Mouse (Mus musculus): Measurements from ENCODE around the gene Dbp.

The Dbp gene

DNA sequence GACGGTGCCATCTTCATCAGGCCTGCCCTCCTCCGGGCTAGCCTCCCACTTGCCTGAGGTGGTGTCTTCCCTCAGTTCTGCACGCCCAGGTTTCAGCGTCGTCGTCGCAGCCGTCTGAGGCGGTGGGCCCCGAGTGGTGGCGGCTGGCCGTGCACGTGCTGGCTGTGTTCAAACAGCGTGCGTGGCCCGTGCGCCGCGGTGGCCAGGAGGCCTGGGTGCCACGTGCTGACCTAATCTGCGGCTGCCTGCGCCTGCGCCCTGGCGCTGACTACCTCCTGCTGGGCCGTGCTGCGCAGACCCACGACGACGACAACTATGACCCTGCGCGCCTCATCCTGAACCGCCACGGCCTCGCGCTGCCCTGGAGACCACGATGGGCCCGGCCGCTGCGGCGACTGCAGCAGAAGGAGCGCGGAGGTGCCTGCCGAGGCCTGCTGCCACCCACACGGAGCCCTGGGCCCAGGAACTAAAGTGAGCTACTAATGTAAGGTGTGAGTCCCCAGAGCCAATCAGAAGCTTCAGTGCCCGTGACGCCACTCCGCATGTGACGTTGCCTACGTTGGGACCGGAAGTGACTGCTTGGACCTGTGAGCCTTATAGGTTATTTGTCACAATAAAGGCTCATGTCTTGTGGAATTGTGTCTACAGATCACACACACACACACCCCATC, 10.8 kb upstream of the Dbp start, which contains the start of gene Sec1:
Gene Sec1, minus strand, starts transcription at position 482 of the 671 bp plus-strand sequence.
- DNase-seq (ENCODE audit: low read depth, low spot score), result no peak

DNA sequence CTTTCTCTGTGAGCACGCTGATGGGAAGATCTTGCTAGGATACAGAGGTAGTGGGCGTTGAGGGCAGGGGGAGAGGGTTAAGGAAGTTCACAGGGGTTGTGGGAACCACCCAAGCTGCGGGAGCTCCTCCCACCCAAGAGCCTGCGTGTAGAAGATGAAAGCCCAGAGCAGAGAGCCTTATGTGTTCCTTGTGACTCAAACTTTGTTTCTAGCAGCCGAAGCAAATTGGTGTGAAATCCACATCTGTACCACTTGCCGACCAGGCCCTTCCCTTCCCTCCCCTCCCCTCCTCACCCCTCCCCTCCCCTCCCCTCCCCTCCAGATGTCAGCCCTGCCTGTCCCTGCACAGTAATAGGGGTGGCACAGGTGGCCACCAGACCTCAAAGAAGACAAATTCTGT, 9.8 kb upstream of the Dbp start:
- peak; percentile 68 for DNase-seq (ENCODE audit: low read depth, low spot score)

DNA sequence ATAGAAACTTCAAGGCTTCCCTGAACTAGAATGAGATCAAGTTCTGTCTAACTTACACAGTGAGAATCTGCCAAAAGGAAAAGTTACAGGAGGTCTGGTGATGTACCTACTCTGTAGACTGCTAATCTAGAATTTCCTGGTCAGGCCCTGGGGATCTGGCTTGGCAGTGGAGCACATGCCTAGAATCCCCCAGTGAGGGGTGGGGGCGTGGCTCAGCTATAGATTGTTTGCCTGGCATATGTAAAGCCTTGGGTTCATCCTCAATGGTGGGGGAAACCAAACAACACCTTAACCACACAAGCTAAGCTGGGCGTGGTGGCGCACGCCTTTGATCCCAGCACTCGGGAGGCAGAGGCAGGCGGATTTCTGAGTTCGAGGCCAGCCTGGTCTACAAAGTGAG, 7.0 kb upstream of the Dbp start:
- no peak for DNase-seq (ENCODE audit: low read depth, low spot score)

DNA sequence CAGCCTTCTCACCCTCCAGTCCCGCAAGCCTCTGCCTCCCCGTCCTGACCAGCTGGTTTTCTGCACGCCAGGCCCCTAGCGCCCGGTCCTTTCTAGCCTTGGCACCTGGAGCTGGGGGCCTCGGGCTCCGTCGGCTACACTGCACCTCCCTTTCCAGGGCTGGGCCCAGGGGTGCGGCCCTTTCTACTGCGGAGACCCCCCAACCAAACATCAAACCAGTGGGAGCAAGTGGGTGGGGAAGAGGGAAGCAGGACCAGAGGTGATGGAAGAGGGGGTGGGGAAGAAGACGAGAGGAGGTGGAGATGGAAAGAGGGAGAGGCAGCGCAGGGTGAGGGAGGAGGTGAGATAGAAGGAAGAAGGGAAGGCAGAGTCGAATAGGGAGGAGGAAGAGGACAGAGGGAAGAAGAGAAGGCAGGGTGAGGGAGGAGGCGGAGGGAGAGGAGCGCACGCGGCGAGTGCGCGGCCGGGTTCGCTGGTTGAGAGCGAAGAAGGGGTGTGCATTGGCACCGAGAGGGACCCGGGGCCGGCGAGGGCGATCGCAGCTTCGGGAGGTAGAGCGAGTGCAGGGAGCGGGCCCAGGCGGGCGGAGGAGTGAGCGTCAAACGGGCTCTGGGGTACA, 5.3 kb upstream of the Dbp start, which contains the start of gene Car11:
Gene Car11, plus strand, starts transcription at position 321 of the 619 bp plus-strand sequence.
- DNase-seq (ENCODE audit: low read depth, low spot score), result no peak

DNA sequence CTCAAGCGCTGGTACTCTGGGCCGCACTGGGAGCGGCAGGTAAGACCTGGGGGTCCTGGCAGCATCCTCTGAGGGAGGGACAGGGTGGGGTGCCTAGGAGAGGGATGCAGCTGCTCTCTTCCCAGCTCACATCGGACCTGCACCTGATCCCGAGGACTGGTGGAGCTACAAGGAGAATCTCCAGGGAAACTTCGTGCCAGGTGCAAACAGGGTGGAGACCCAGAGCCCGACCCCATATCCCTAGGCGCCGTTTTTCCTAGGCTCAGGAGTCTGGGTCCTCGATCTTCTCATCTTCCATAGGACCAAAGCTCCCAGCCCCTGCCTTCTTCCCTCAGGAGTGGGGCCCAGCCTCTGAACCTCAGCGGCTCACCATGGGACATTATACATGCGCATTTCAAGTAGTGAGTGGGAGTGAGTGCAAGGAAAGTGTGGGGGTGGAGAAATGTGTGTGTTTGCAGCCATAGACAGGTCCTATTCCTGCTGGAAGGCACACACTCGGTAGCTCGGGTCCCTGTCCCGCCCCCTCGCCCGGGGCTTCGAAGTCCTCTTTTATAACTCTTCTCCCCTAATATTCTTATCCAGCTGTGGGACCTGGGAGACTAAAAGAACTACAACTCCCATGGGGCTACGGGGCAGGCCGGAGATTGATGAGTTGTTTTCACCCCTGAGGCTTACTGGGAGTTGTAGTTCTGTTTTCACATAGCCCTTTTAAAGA, 4.4 kb upstream of the Dbp start:
- peak; percentile 82 for DNase-seq (ENCODE audit: low read depth, low spot score)

DNA sequence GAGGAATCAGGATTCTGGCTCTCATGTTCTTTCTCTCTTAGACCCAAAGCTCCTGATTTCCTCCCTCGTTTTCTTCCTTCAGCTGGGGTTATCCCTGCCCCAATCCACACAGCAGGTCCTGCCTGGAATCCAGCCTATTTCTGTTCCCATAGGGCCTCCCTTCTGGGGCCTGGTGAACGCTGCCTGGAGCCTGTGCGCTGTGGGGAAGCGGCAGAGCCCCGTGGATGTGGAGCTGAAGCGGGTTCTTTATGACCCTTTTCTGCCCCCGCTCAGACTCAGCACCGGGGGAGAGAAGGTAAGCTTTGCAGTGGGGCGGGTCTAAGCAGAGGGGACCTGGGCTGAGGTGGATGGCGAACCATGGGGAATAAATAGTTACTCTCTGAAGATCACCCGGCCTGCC, 3.8 kb upstream of the Dbp start:
- DNase-seq (ENCODE audit: low read depth, low spot score), result no peak

DNA sequence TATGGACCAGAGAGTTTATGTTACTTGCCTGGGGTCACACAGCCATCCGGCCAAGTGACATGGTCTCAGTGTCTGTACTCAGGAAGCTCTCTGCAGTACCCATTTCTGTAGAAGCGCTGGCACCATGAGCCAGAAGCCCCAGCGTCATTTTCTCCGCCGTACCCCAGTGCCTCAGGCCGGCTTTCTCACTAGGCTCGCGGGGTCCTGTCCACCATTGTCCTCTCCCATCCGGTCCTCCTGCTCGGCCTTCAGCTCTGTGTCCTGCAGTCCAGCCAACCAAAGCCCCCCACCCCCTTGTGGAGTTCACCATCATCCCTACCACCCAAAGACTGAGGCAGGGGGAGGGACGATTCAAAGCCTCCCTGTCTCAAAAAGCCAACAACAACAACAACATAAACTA, 3.3 kb upstream of the Dbp start:
- DNase-seq (ENCODE audit: low read depth, low spot score), result no peak

DNA sequence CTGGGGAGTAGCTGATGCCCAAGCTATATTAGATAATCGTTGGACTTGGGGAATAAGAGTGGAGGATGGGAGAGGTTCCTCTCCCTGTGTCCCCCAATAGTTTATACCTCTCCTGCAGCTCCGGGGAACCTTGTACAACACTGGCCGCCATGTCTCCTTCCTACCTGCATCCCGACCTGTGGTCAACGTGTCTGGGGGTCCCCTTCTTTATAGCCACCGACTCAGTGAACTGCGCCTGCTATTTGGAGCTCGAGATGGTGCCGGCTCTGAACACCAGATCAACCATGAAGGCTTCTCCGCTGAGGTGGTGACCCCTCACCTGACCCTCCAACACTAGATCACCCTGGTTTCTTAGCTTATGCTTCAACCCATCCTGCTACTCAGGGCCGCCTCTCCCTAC, 2.6 kb upstream of the Dbp start:
- no peak for DNase-seq (ENCODE audit: low read depth, low spot score)

DNA sequence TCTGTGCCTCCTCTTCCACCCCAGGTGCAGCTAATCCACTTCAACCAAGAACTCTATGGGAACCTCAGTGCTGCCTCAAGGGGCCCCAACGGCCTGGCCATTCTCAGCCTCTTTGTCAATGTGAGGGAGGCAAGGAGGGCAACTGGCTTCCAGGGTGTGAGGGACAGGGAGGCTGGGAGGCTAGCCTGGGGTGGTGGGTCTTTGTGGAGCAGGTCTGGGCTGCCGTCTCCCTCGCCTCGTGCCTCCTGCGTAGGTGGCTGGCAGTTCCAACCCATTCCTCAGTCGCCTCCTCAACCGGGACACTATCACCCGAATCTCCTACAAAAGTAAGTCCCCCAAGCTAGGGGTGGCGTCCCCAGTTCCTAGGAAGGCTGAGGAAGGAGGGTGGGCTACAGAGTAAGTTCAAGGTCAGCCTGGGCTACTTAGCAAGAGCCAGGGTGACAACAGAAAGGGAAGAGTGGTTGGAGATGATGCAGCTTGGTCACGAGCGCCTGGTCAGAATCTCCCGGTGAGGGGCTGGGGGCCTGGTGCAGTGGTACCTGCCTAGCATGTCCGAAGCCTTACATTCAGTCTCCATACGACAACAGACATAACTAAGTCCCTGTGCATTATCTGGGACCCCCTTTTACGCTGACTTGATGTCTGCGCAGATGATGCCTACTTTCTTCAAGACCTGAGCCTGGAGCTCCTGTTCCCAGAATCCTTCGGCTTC, 1.9 kb upstream of the Dbp start:
- no peak for DNase-seq (ENCODE audit: low read depth, low spot score)

DNA sequence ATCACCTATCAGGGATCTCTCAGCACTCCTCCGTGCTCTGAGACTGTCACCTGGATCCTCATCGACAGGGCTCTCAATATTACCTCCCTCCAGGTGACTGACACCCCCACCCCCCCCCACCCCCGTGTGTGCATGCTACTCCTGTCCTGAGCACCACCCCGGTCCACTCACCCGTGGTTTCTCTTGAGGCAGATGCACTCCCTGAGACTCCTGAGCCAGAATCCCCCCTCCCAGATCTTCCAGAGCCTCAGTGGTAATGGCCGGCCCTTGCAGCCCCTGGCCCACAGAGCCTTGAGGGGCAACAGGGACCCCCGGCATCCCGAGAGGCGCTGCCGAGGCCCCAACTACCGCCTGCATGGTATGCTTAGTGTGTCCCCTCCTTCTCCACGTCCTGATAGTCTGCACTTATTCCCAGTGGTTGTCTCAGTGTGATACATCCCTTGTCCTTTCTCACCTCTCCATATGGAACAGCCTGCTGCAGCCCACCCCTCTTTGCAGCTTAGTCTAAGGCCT, 1.3 kb upstream of the Dbp start:
- no peak for DNase-seq (ENCODE audit: low read depth, low spot score)

DNA sequence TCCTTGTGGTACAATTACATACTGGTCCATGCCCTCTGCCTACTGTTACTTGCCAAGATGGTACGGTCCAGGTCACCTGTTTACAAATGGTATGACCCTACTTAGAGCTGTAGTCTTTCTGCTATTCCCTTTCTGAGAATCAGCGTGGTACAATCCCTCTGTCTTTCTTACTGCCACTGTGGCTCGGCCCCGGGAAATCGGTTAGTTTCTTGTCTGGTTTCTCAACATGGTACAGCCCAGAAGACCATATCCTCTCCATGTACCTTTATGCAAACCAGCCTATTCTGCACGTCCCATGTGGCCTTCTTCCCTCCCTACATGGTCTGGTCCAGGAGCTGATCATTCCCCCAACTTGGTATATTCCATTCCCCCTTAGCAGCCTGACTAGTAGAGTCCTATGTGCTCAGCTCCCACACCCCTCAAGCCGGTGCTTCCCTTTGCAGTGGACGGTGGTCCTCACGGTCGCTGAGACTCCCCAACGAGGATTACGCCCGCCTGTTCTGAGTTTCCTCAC, 785 bp upstream of the Dbp start:
- peak; percentile 87 for DNase-seq (ENCODE audit: low read depth, low spot score)

DNA sequence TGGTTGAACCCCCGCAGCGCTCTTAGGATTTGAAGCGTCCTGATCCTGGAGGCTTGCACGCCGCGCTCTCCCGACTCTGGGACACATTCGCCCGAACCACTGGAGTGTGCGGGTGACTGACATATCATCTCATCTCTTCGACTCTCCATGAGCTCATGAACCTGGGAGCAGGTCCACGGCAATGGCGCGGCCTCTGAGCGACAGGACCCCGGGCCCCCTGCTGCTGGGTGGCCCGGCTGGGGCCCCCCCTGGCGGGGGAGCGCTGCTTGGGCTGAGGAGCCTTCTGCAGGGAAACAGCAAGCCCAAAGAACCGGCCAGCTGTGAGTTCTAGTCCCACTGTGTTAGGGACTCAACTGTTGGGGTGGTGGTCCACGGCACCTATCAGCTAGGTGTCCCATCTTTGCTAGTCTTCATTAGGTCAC, 566 bp downstream of the Dbp start:
- peak; percentile 41 for DNase-seq (ENCODE audit: low read depth, low spot score)

DNA sequence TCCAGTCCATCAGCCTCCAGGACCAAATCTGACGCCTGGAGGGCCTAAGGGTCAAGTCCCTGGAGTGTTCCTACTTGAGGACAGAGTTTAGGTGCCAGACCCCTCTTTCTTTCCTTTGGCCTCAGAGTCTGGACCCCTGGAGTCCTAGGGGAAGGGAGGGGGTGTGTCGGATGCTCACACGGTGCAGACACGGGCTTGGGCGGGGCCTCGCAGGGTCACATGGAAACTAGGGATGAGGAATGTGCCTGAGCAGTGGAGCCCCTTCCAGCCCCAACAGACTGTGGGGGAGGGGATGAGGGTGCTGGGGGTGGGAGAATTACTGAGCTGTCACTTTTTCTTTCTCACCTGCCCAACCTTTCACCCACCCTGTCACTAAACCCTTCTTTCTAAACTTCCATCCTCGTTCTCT, 989 bp downstream of the Dbp start:
- peak; percentile 63 for DNase-seq (ENCODE audit: low read depth, low spot score)

DNA sequence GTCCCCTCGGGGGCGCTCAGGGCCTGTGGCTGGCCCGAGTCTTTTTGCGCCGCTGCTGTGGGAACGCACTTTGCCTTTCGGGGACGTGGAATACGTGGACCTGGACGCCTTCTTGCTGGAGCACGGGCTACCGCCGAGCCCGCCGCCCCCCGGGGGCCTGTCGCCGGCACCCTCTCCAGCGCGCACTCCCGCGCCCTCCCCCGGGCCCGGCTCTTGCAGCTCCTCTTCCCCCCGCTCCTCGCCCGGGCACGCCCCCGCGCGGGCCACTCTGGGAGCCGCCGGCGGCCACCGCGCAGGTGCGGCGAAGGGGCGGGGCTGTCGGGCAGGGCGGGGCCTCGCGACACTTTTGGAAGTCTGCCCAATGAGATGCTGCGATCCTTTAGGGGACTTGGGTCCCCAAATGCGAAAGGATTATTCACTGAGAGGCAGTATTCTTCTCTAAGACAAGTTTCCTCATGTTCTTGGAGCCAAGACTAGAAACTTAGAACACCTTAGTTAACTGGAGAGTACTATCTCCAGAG, 1.9 kb downstream of the Dbp start:
- peak; percentile 75 for DNase-seq (ENCODE audit: low read depth, low spot score)

DNA sequence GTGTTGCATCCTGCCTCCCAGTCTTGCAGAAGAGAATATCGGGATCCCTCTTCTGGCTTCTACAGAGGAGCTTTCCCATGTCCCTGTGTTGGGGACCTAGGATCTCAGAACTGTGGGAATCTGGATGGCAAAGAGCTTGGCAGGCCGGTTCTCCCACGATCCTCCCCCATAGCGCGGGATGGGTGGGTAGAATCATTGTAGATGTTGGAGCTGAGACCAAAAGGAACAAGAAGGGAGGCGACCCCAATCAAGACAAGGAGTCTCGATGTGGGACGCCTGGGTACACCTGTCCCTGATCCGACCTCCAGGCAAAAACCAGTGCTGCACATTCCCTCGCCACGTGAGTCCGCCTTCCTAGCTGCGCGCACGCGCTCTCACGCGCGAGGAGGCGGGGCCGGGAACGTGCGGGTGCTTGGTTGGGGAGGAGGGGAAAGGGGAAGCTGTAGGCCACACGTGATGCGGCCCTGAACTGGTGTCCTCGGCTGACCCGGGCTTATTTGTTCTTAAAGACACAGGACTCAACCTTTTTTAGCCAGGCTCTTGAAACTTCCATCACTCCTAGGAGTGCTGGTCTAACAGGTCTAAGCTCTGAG, 2.6 kb downstream of the Dbp start:
- DNase-seq (ENCODE audit: low read depth, low spot score), result peak; percentile 94

DNA sequence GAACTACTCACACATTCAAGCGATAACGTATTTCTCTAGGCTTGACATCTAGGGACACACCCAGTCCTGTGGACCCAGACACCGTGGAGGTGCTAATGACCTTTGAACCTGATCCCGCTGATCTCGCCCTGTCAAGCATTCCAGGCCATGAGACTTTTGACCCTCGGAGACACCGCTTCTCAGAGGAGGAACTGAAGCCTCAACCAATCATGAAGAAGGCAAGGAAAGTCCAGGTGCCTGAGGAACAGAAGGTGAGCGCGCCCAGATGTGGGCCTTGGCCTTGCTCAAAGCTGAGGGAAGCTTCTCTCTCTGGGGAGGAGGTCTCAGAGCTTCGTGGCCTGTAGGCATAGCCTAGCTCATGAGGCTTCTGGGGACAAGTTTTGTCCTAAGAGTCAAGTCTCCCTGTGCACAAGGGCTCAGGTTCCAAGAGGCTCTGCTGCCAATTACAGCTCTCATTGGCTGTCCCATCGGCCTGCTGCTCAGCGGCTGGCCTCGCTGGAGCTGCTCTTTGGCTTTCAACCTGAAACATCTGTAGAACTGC, 3.4 kb downstream of the Dbp start:
- no peak for DNase-seq (ENCODE audit: low read depth, low spot score)

DNA sequence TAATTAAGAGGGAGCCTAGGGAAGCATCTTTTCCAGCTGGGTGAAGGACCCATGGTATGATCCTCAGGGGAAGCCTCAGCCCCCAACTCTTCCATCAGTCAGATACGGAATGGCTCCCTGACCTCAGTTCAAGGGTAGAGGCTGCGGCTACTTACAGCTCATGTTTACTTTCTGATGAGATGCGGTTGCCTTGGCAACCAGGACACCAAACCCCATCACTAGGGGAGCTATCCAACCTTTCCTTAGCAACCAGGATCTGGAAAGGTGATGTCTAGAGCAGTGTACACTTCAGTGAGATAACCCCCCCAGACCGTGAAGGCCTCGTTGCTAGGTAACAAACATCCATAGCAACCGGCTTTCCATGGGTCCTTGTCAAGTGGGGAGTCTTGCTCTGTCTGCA, 4.1 kb downstream of the Dbp start:
- peak; percentile 80 for DNase-seq (ENCODE audit: low read depth, low spot score)

DNA sequence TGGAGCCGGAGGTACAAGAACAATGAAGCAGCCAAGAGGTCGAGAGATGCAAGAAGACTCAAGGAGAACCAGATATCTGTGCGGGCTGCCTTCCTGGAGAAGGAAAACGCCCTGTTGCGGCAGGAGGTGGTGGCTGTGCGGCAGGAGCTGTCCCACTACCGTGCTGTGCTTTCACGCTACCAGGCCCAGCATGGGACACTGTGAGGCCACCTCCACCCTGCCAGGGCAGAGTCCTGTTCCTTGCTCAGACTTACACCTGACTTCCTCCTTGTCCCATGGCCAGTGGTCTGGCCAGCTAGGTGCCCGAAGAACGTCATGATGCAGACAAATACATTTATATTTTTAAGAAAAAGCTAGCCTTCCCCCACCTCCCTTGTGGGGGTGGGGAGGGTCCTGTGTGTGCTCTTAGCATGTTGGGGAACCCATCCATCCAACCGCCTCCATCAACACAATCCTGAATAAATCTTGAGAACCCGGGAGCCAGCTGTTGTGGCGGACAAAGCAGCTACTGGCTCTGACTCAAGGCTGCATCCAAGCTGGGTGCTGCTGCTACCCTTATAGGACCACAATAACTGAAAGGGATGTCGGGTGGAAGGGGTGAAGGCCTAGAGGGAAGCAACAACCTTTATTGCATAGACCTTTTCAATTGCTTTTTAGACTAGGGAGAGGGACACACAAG, 4.9 kb downstream of the Dbp start:
- DNase-seq (ENCODE audit: low read depth, low spot score), result no peak

DNA sequence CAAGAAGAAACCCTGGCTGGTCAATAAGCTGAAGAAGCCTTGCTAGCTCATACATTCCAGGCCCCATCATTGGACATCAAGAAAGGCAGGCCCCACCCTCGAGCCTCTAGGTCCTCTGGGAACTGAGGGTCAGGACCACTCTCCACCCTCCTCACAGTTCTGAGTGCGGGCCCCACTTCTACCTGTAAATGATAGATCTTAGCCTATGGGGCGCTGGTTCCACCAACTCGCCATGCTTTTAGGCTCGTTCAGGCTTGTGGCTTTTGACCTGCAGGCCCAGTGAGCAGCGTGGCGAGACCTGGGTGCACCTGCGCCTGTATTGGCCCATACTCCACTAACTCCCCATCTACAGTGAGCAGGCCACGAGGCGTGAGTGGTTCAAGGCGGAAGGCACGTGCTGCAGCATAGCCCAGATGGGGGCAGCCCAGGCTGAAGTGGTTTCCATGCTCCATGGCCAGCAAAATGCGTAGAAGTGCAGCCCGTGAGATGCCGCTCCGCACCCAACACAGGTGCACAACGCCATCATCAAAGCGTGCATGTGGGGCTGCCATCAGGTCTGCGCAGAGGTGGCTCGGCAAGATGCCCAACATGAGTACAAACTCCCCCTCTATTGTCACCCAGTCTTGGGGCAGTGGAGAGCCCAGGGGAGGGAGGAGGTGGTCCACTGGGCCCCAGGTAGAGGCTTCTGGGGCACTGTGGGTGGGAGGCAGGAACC, 5.7 kb downstream of the Dbp start:
- DNase-seq (ENCODE audit: low read depth, low spot score), result no peak

Data from mesoderm, embryonic 11.5 days (tissue).